Mouse (Mus musculus): ENCODE results near the gene Prpf8.

GRCm38 (mm10) chr11:75557142-75557541, 70.5 kb downstream of the Prpf8 start:
- no peak for TF ChIP-seq POLR2A (IDR thresholded peaks at IDR 0.05; ENCODE audit: insufficient read depth, low read depth, low read length)
- no peak for TF ChIP-seq EP300 (IDR thresholded peaks at IDR 0.05; ENCODE audit: insufficient read depth, low read depth, low read length)
- TF ChIP-seq CTCF (IDR thresholded peaks at IDR 0.05), result no peak
